Mouse (Mus musculus): Measurements from ENCODE around the gene Myo10. TPM values are rescaled to one million over a fixed set of nuclear protein-coding genes. Genes with fewer than 3 reads are reported as not detected.

The Myo10 gene
- polyA plus RNA-seq, 1 experiment, result 0.45 TPM

- TF ChIP-seq TAL1 (IDR thresholded peaks at IDR 0.05; ENCODE audit: low read length) (no peak), GATA1 (IDR thresholded peaks at IDR 0.05; ENCODE audit: low read length) (no peak)
- no peaks in the 10 kb centered on the region for H3K4me1 ChIP-seq (ENCODE audit: control insufficient read depth)
- H3K36me3 ChIP-seq (ENCODE audit: control insufficient read depth), result no peaks in the 10 kb centered on the region
- H3K4me3 ChIP-seq (replicated peaks), result no peak overlapping the region
- no peaks in the 10 kb centered on the region for H3K9me3 ChIP-seq (ENCODE audit: control insufficient read depth, low read length)
- no peaks in the 10 kb centered on the region for H3K27me3 ChIP-seq (ENCODE audit: control insufficient read depth)
Observed at GRCm38 (mm10) chr15:25764653-25765352, 142.5 kb downstream of the Myo10 start.

- TF ChIP-seq GATA1 (IDR thresholded peaks at IDR 0.05; ENCODE audit: low read length) (no peak), TAL1 (IDR thresholded peaks at IDR 0.05; ENCODE audit: low read length) (no peak)
- H3K36me3 ChIP-seq (ENCODE audit: control insufficient read depth), result no peaks in the 10 kb centered on the region
- no peaks in the 10 kb centered on the region for H3K9me3 ChIP-seq (ENCODE audit: control insufficient read depth, low read length)
- no peaks in the 10 kb centered on the region for H3K27me3 ChIP-seq (ENCODE audit: control insufficient read depth)
- H3K4me1 ChIP-seq (ENCODE audit: control insufficient read depth), result no peaks in the 10 kb centered on the region
- no peak overlapping the region for H3K4me3 ChIP-seq (replicated peaks)
Observed at GRCm38 (mm10) chr15:25767777-25768176, 145.5 kb downstream of the Myo10 start.

- H3K4me3 ChIP-seq (replicated peaks), result no peak overlapping the region
- no peaks in the 10 kb centered on the region for H3K36me3 ChIP-seq (ENCODE audit: control insufficient read depth)
- H3K4me1 ChIP-seq (ENCODE audit: control insufficient read depth), result no peaks in the 10 kb centered on the region
- no peaks in the 10 kb centered on the region for H3K27me3 ChIP-seq (ENCODE audit: control insufficient read depth)
- no peaks in the 10 kb centered on the region for H3K9me3 ChIP-seq (ENCODE audit: control insufficient read depth, low read length)
- TF ChIP-seq TAL1 (IDR thresholded peaks at IDR 0.05; ENCODE audit: low read length), result no peak
- no peak for TF ChIP-seq GATA1 (IDR thresholded peaks at IDR 0.05; ENCODE audit: low read length)
Observed at GRCm38 (mm10) chr15:25769524-25770255, 147.4 kb downstream of the Myo10 start.

GRCm38 (mm10) chr15:25771782-25772181, 149.5 kb downstream of the Myo10 start:
- H3K9me3 ChIP-seq (ENCODE audit: control insufficient read depth, low read length), result no peaks in the 10 kb centered on the region
- no peaks in the 10 kb centered on the region for H3K4me1 ChIP-seq (ENCODE audit: control insufficient read depth)
- H3K27me3 ChIP-seq (ENCODE audit: control insufficient read depth), result no peaks in the 10 kb centered on the region
- no peaks in the 10 kb centered on the region; the same call in 1 of the 2 replicates for H3K36me3 ChIP-seq (ENCODE audit: control insufficient read depth)
- TF ChIP-seq GATA1 (IDR thresholded peaks at IDR 0.05; ENCODE audit: low read length) (no peak), TAL1 (IDR thresholded peaks at IDR 0.05; ENCODE audit: low read length) (no peak)
- no peak overlapping the region for H3K4me3 ChIP-seq (replicated peaks)

GRCm38 (mm10) chr15:25773711-25774513, 151.6 kb downstream of the Myo10 start:
- Histone ChIP-seq H3K36me3 (ENCODE audit: control insufficient read depth) (no peaks in the 10 kb centered on the region; the same call in 1 of the 2 replicates), H3K4me3 (replicated peaks) (no peak overlapping the region), H3K4me1 (ENCODE audit: control insufficient read depth) (no peaks in the 10 kb centered on the region), H3K9me3 (ENCODE audit: control insufficient read depth, low read length) (no peaks in the 10 kb centered on the region), H3K27me3 (ENCODE audit: control insufficient read depth) (no peaks in the 10 kb centered on the region)
- TF ChIP-seq GATA1 (IDR thresholded peaks at IDR 0.05; ENCODE audit: low read length) (no peak), TAL1 (IDR thresholded peaks at IDR 0.05; ENCODE audit: low read length) (no peak)

GRCm38 (mm10) chr15:25778937-25779336, 156.6 kb downstream of the Myo10 start:
- peaks cover 9% of the 10 kb centered on the region; the same call in 1 of the 2 replicates for H3K36me3 ChIP-seq (ENCODE audit: control insufficient read depth)
- no peaks in the 10 kb centered on the region for H3K4me1 ChIP-seq (ENCODE audit: control insufficient read depth)
- H3K27me3 ChIP-seq (ENCODE audit: control insufficient read depth), result no peaks in the 10 kb centered on the region
- no peak for TF ChIP-seq GATA1 (IDR thresholded peaks at IDR 0.05; ENCODE audit: low read length)
- TF ChIP-seq TAL1 (IDR thresholded peaks at IDR 0.05; ENCODE audit: low read length), result no peak
- H3K4me3 ChIP-seq (replicated peaks), result no peak overlapping the region
- H3K9me3 ChIP-seq (ENCODE audit: control insufficient read depth, low read length), result no peaks in the 10 kb centered on the region

GRCm38 (mm10) chr15:25779522-25780191, 157.3 kb downstream of the Myo10 start:
- no peaks in the 10 kb centered on the region for H3K9me3 ChIP-seq (ENCODE audit: control insufficient read depth, low read length)

GRCm38 (mm10) chr15:25781053-25781452, 158.7 kb downstream of the Myo10 start:
- TF ChIP-seq TAL1 (IDR thresholded peaks at IDR 0.05; ENCODE audit: low read length) (no peak), GATA1 (IDR thresholded peaks at IDR 0.05; ENCODE audit: low read length) (no peak)

More at GRCm38 (mm10) chr15:25779522-25780191, 157.3 kb downstream of the Myo10 start:
- H3K4me1 ChIP-seq (ENCODE audit: control insufficient read depth), result no peaks in the 10 kb centered on the region
- H3K36me3 ChIP-seq (ENCODE audit: control insufficient read depth), result peaks cover 9% of the 10 kb centered on the region; the same call in 1 of the 2 replicates
- no peaks in the 10 kb centered on the region for H3K27me3 ChIP-seq (ENCODE audit: control insufficient read depth)
- no peak overlapping the region for H3K4me3 ChIP-seq (replicated peaks)
- TF ChIP-seq GATA1 (IDR thresholded peaks at IDR 0.05; ENCODE audit: low read length), result no peak
- TF ChIP-seq TAL1 (IDR thresholded peaks at IDR 0.05; ENCODE audit: low read length), result no peak

More at GRCm38 (mm10) chr15:25781053-25781452, 158.7 kb downstream of the Myo10 start:
- Histone ChIP-seq H3K4me1 (ENCODE audit: control insufficient read depth) (no peaks in the 10 kb centered on the region), H3K36me3 (ENCODE audit: control insufficient read depth) (peaks cover 15% of the 10 kb centered on the region; the same call in 1 of the 2 replicates), H3K4me3 (replicated peaks) (no peak overlapping the region), H3K27me3 (ENCODE audit: control insufficient read depth) (no peaks in the 10 kb centered on the region), H3K9me3 (ENCODE audit: control insufficient read depth, low read length) (no peaks in the 10 kb centered on the region)
